Mouse (Mus musculus) brain, adult 10 weeks (tissue): ENCODE measurements around the gene Gm14419. TPM values are rescaled to one million over a fixed set of nuclear protein-coding genes. Genes with fewer than 3 reads are reported as not detected.

Experiments
- polyA plus RNA-seq: library from polyadenylated mRNA; stranded (reverse); fragments of 350-450 nt; fragmentation: Illumina TruSeq; extraction: RNeasy Lipid Tissue Mini Kit (QIAGEN cat#74804); gene quantifications from one replicate; pipeline ENCODE4 v1.2.3, GENCODE M21; 2015; ENCODE audit warnings: low read depth, low replicate concordance

Gm14419 gene
- polyA plus RNA-seq, result 28.7 TPM

GRCm38 (mm10) chr2:177000656-177001055 is at the start of gene Gm14419:
Gm14419 (plus strand) TSS chr2:177000956.

Other genes with a start within 250 kb of the Gm14419 start
- gene Gm14295, start 202.3 kb upstream of the Gm14419 start, polyA plus RNA-seq, result 104 TPM
- gene Gm14408, start 169.8 kb upstream of the Gm14419 start, polyA plus RNA-seq, result not detected
- 29.6 TPM for gene Gm14296, start 73.1 kb upstream of the Gm14419 start, polyA plus RNA-seq
- not detected for gene Gm14401, start 73.4 kb downstream of the Gm14419 start, polyA plus RNA-seq
- 51.2 TPM for gene Gm14410, start 205.5 kb downstream of the Gm14419 start, polyA plus RNA-seq